Mouse (Mus musculus) spleen, adult 2 months (tissue): Measurements from ENCODE around the gene Sned1. TPM values are rescaled to one million over a fixed set of nuclear protein-coding genes. Genes with fewer than 3 reads are reported as not detected.

Experiments
- DNase-seq, 2 experiments: peaks; one replicate each; pipeline versions ENCODE4 v3.0.0 to v3.0.0-alpha.2; 2012 to 2021; ENCODE audit warnings: low spot score in 2 of 2, low read depth in 1 of 2
- H3K27ac ChIP-seq: fragments of 200-500 bp; 2 replicates; pipeline ENCODE4 v1.5.1; 2012; ENCODE audit warnings: low read length, inconsistent platforms; ENCODE audit not compliant: insufficient read depth
- H3K27me3 ChIP-seq: fragments of 200-500 bp; 2 replicates; pipeline ENCODE4 v1.6.1; 2012; ENCODE audit warnings: mild to moderate bottlenecking, moderate library complexity, low read length, inconsistent platforms; ENCODE audit not compliant: control insufficient read depth, insufficient read depth
- H3K36me3 ChIP-seq: fragments of 200-500 bp; 2 replicates; pipeline ENCODE4 v1.6.1; 2012; ENCODE audit warnings: mild to moderate bottlenecking, low read length, inconsistent platforms; ENCODE audit not compliant: control insufficient read depth, insufficient read depth
- H3K4me1 ChIP-seq: fragments of 200-500 bp; 2 replicates; pipeline ENCODE4 v1.6.1; 2011; ENCODE audit warnings: inconsistent platforms; ENCODE audit not compliant: control insufficient read depth, insufficient read depth, insufficient read length
- H3K4me3 ChIP-seq: fragments of 200-500 bp; 2 replicates; pipeline ENCODE4 v1.5.1; 2011; ENCODE audit warnings: mild to moderate bottlenecking, inconsistent platforms; ENCODE audit not compliant: insufficient read depth, insufficient read length; ENCODE audit errors: extremely low read depth
- CTCF ChIP-seq: fragments of 200-500 bp; IDR thresholded peaks from 2 replicates; pipeline ENCODE4 v1.5.1; 2011; ENCODE audit warnings: mild to moderate bottlenecking, inconsistent platforms; ENCODE audit not compliant: insufficient read depth, insufficient read length, insufficient replicate concordance; ENCODE audit errors: extremely low read depth
- POLR2A ChIP-seq: fragments of 200-500 bp; IDR thresholded peaks from 2 replicates; pipeline ENCODE4 v1.6.1; 2011; ENCODE audit warnings: low read depth, low read length, inconsistent platforms
- WGBS: fragments of 180-500 bp; shearing (Covaris S2); methylation state at CpG from one replicate; pipeline ENCODE4 v1.1.7; 2018; 5-methylcytosine and 5-hydroxymethylcytosine counted together
- polyA plus RNA-seq: library from polyadenylated mRNA; depleted of rRNA; stranded (reverse); fragments of >200 nt; gene quantifications from 2 replicates; pipeline ENCODE4 v1.2.3, GENCODE M21; 2012

Gene Sned1
- polyA plus RNA-seq, 1 experiment: 12.8 TPM

DNA sequence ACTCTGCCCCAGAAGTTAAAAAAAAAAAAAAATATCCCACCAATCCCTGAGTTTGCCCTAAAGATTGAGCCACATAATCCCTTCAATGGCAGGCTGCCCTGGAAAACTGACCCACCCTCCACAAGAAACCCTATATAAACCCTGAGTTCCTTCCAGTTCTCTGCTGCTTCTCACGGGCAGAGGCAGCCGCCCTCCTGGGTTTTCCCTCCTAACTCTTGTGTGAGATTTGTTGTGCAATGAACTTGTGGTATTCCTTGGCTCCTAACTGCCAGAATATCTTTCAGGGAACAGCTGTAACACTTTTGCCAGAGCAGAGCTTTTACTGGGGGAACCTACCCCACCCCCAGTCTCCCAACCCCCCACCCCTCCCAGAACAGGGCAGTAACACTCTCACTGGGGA lies 16.9 kb downstream of the Sned1 start:
- Histone ChIP-seq H3K27ac (no peak overlapping the region), H3K4me1 (no peaks in the 10 kb centered on the region), H3K4me3 (no peak overlapping the region), H3K27me3 (no peaks in the 10 kb centered on the region), H3K36me3 (no peaks in the 10 kb centered on the region)
- TF ChIP-seq POLR2A (no peak), CTCF (no peak)
- no peak for DNase-seq
- WGBS: 66% methylated on average over 2 of the region's 2 CpGs

DNA sequence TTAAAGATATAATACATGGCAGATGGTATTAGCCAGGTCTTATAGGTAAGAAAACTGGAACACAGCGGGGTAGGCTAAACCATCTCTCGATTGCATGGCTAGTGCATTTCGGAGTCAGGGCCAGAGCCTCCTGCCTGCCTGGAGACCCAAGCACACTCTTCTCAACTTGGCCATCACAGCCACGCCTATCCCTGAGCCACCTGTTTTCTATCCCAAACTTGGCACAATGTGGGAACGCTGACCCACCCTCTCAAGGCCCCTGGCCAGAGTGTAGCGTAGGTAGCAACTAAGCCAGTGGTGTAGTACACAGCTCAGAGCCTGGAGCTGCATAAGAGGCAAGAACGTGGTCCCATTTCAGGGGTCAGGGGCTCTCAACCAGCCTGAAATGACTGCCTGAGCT lies 20.1 kb downstream of the Sned1 start:
- no peak for DNase-seq
- Histone ChIP-seq H3K36me3 (no peaks in the 10 kb centered on the region), H3K4me3 (no peak overlapping the region), H3K27me3 (no peaks in the 10 kb centered on the region), H3K27ac (no peak overlapping the region), H3K4me1 (no peaks in the 10 kb centered on the region)
- 82% methylated on average over 7 of the region's 7 CpGs for WGBS
- TF ChIP-seq CTCF (no peak), POLR2A (no peak)

DNA sequence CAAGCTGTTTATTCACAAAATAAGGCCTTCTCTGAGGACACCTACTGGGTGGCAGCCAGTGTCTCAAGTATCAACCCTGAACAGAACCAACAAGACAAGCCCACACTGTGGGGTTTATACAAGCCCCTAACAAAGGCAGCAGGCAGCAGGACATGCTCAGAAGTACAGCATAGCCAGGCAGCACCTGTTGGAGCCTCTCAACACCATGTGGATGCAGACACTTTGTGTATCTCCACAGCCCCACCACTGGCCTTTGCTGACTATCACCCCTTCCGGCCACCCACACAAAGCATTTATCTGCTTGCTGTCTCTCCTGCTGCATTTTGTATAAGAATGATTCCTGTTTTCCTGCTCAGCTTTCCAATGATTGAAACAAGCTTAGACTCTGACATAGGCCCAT lies 21.9 kb downstream of the Sned1 start:
- 93% methylated on average over 1 of the region's 1 CpGs for WGBS
- no peak for TF ChIP-seq CTCF
- no peak for TF ChIP-seq POLR2A
- H3K27me3 ChIP-seq: no peaks in the 10 kb centered on the region
- DNase-seq: no peak
- no peak overlapping the region for H3K27ac ChIP-seq
- no peaks in the 10 kb centered on the region for H3K36me3 ChIP-seq
- no peak overlapping the region for H3K4me3 ChIP-seq
- H3K4me1 ChIP-seq: no peaks in the 10 kb centered on the region

DNA sequence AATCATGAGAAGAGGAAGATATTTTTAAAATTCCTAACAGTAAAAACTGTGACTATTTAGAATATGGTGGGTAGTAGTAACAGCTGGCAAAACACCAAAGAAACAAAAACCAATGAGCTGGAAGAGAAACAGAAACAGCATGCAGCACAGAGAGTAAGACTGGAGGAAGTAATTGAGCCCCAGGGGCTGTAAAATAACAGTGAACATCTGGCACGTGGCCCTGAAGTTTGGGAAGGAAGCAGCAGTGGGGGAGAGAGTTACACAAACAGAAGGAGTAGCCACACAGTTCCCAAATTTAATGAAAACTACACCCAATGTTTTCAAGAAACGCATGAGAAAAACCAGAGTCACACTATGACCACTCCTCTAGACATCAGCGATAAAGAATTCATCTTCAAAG lies 31.6 kb downstream of the Sned1 start:
- H3K36me3 ChIP-seq: no peaks in the 10 kb centered on the region
- no peak for DNase-seq
- no peak overlapping the region for H3K4me3 ChIP-seq
- H3K27ac ChIP-seq: no peak overlapping the region
- no peaks in the 10 kb centered on the region for H3K27me3 ChIP-seq
- TF ChIP-seq CTCF (no peak), POLR2A (no peak)
- H3K4me1 ChIP-seq: no peaks in the 10 kb centered on the region
- 39% methylated on average over 3 of the region's 3 CpGs for WGBS

DNA sequence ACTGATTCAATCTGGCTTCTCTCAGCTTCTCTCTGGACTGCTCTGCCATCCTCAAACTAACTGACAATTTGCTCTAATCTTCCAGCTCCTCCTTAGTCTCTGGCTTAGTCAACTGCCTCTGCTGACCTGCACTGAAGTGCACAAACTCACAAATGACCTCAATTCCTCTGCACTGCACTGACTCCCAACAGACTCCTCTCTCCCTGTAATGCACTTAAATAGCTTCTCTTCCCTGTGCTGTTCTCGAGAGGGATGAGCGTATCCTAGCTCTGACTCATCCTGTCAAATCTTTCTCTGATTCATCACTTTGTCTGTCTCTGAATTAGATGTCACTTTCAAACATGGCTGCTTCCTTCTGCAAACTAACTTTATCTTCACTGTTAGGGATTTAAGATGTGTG lies 32.6 kb downstream of the Sned1 start:
- no peak overlapping the region for H3K4me3 ChIP-seq
- WGBS: 86% methylated on average over 2 of the region's 2 CpGs

DNA sequence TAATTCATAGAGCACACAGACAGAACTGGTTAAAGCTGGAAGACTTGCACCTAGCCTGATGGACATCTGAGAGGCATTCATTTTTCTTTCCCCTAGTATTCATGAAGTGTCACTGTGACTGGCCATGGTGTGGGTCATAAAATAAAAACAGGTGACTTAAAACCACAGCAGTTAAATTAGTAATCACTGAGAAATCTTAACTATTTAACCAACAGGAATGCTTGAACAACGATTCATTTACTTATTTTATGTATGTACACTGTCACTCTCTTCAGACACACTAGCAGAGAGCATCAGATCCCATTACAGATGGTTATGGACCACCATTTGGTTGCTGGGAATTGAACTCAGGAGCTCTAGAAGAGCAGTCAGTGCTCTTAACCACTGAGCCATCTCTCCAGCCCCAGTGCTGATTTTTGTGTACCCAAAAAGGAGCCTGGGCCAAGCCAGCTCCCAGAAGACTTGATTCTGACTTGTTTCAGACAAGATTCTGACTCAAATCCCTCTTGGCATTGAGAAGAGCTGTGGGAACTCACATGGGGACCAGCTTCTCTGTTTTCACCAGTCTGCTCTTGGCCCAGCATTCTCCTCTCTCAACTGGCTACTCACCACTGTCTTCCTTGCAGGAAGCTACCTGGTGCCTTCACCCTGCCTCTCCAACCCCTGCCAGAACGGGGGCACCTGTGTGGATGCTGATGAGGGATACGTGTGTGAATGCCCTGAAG lies 35.0 kb downstream of the Sned1 start:
- H3K4me3 ChIP-seq: no peak overlapping the region
- no peak overlapping the region for H3K27ac ChIP-seq
- no peak for TF ChIP-seq CTCF
- no peak for TF ChIP-seq POLR2A
- H3K4me1 ChIP-seq: no peaks in the 10 kb centered on the region
- no peak for DNase-seq
- WGBS: 78% methylated on average over 3 of the region's 3 CpGs
- no peaks in the 10 kb centered on the region for H3K36me3 ChIP-seq
- no peaks in the 10 kb centered on the region for H3K27me3 ChIP-seq

More for the DNA sequence above, 32.6 kb downstream of the Sned1 start:
- TF ChIP-seq CTCF (no peak), POLR2A (no peak)
- Histone ChIP-seq H3K27me3 (no peaks in the 10 kb centered on the region), H3K4me1 (no peaks in the 10 kb centered on the region), H3K36me3 (no peaks in the 10 kb centered on the region), H3K27ac (no peak overlapping the region)
- no peak for DNase-seq

DNA sequence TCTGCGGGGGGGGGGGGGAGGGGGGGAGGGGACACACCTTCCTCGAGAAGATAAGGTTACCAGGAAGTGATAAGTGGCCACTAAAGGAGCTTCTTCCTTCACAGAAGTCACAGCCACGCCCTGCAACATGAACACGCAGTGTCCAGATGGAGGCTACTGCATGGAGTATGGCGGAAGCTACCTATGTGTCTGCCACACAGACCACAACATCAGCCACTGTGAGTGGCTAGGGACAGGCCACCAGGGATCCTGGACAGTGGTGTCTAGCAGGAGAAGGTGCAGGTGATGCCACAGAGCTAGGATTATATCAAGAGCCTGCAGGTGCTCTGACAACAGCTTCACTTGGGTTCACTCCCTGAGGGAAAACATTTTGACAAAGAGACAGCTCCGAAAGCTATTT lies 36.1 kb downstream of the Sned1 start:
- WGBS: 74% methylated on average over 6 of the region's 6 CpGs
- H3K27ac ChIP-seq: no peak overlapping the region
- H3K27me3 ChIP-seq: no peaks in the 10 kb centered on the region
- no peaks in the 10 kb centered on the region for H3K36me3 ChIP-seq
- H3K4me3 ChIP-seq: no peak overlapping the region
- TF ChIP-seq POLR2A (no peak), CTCF (no peak)
- no peaks in the 10 kb centered on the region for H3K4me1 ChIP-seq
- DNase-seq: peak in 1 of 2 experiments; percentile 1
